Mouse (Mus musculus) small intestine, adult 2 months (tissue): ENCODE data around the gene Rnf128.

ENCODE experiments used
- CTCF ChIP-seq: fragments of 200-500 bp; IDR thresholded peaks from 2 replicates; pipeline ENCODE4 v1.5.1; 2012; ENCODE audit warnings: low read depth, mild to moderate bottlenecking, control low read depth, inconsistent platforms, low read length, moderate library complexity, mixed read lengths; ENCODE audit not compliant: insufficient replicate concordance, insufficient read length; ENCODE audit errors: extremely low read depth
- POLR2A ChIP-seq: fragments of 200-500 bp; IDR thresholded peaks from 2 replicates; pipeline ENCODE4 v1.6.1; 2012; ENCODE audit warnings: low read depth, mild to moderate bottlenecking, control low read depth, inconsistent platforms, low read length, moderate library complexity

- no peak for TF ChIP-seq CTCF
- no peak for TF ChIP-seq POLR2A
Observed at GRCm38 (mm10) chrX:139550456-139550855, 12.7 kb upstream of the Rnf128 start.
